Mouse (Mus musculus) thymus, postnatal 0 days (tissue): ENCODE measurements at regions not wholly inside any gene's neighbourhood (a gene's known extent, or its start where the extent isn't known, plus 50 kb on each side); places are given as distances from the start of the nearest gene placed in this dataset.

ENCODE experiments used
- DNase-seq: peaks from one replicate; pipeline ENCODE4 v3.0.0-alpha.2; 2015; ENCODE audit warnings: low spot score

DNA sequence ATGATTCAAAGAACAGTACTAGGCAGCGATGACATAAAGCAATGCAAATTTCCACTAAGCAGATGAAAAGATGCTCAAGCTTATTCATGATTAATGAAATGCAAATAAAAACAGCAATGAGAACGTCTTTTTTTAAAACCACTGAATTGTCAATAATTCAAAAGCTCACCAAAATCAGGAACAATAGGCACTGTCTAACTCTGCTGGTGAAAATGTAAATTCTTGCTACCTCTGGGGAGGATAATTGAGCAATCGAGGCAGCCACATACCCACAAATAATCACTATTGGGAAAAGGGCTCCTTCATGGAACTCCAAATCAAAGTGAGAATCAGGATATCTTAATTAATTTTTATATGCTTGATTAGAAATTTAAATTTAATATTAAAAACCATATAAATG, 663.3 kb downstream of the Smarca1 start:
- no peak for DNase-seq

- no peak for DNase-seq
Observed at GRCm38 (mm10) chrX:47182902-47183301, 709.9 kb downstream of the Smarca1 start.

- peak; percentile 30 for DNase-seq
Observed at GRCm38 (mm10) chrX:47157742-47158141, 735.0 kb downstream of the Smarca1 start.

DNA sequence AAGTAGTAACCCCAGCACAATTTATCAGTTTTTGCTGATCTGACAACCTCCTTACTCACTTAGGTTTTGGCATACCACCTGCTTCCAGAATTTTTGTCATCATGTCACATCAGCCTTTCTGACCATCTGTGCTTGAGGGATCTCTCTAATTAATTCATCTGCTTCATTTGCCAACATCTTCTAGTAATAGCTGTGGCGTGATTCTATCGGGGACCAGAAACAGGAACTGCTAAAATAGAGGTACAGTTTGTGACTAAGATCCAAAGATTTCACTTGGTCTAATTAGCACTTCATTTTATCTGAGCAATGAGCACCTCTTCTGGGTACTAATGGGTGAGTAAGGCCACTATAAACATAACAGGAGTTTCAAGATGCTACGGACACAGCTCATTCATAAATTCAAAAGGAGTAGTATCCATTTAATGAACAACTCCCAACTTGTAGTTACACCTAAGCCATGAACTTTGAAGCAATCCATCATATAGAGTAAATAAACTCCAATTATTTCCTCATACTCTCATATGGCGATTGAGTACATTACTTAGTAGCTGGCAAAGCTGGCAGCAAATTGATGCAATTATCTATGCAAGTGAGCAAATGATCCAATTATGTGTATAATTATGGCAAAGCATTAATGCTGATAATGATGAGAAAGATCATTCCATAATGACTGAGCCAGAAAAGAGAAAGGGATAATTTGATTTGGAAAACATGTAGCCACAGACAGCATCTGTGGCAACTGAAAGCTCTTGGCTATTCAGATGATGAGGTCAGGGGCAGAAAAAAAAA, 768.4 kb downstream of the Smarca1 start:
- no peak for DNase-seq
